Mouse (Mus musculus): Measurements from ENCODE around the gene Il10. TPM values are rescaled to one million over a fixed set of nuclear protein-coding genes. Genes with fewer than 3 reads are reported as not detected.

Il10 gene
- 0.18 TPM in 1 of 2 replicates, not detected in the other for polyA plus RNA-seq (2012; ENCODE audit: low replicate concordance)

GRCm38 (mm10) chr1:131019492-131020098 lies at the start of gene Il10:
Gene Il10 (plus strand): TSS chr1:131019845.

Other genes starting within 250 kb of the Il10 start
- gene Fcamr, start 218.9 kb upstream of the Il10 start, polyA plus RNA-seq (2012; ENCODE audit: low replicate concordance) = not detected in 2 replicates
- gene Pigr, start 193.2 kb upstream of the Il10 start, polyA plus RNA-seq (2012; ENCODE audit: low replicate concordance) = 0.21 and 0.53 TPM in 2 replicates
- 2,209 and 5,805 TPM in 2 replicates for gene Fcmr, start 154.2 kb upstream of the Il10 start, polyA plus RNA-seq (2012; ENCODE audit: low replicate concordance)
- gene Il24, start 132.4 kb upstream of the Il10 start, polyA plus RNA-seq (2012; ENCODE audit: low replicate concordance) = not detected in 2 replicates
- gene Il20, start 108.4 kb upstream of the Il10 start, polyA plus RNA-seq (2012; ENCODE audit: low replicate concordance) = not detected in 2 replicates
- not detected in 2 replicates for gene Il19, start 79.7 kb upstream of the Il10 start, polyA plus RNA-seq (2012; ENCODE audit: low replicate concordance)
- 88.2 and 202 TPM in 2 replicates for gene Mapkapk2, start 78.0 kb downstream of the Il10 start, polyA plus RNA-seq (2012; ENCODE audit: low replicate concordance)
- 1.6 and 3.0 TPM in 2 replicates for gene Dyrk3, start 118.5 kb downstream of the Il10 start, polyA plus RNA-seq (2012; ENCODE audit: low replicate concordance)
- 18.1 and 18.7 TPM in 2 replicates for gene Eif2d, start 133.3 kb downstream of the Il10 start, polyA plus RNA-seq (2012; ENCODE audit: low replicate concordance)
- gene Rassf5, start 225.4 kb downstream of the Il10 start, polyA plus RNA-seq (2012; ENCODE audit: low replicate concordance) = 31.8 and 44.5 TPM in 2 replicates

Measured in hematopoietic multipotent progenitor cell, adult 10-12 weeks (in vitro differentiated cells).